Mouse (Mus musculus) right cerebral cortex, postnatal 36 days (tissue): ENCODE measurements around the gene St14.
"Not testable (repeated sequence)": the region's sequence is repeated elsewhere in the genome, so short reads cannot be mapped to it uniquely, and the experiment has no call there.

ENCODE experiments used
- DNase-seq, 2 experiments: peaks; one replicate each; pipeline ENCODE4 v3.0.0; 2022; ENCODE audit warnings: low spot score in 2 of 2, mixed read lengths in 1 of 2

St14 gene

GRCm38 (mm10) chr9:31131205-31131968 is at the start of gene St14:
Gene St14 (minus strand): TSS chr9:31131853.
- DNase-seq, result no peak

- no peak for DNase-seq
These were observed 46.0 kb upstream of the St14 start for GRCm38 (mm10) chr9:31177692-31178091.

- DNase-seq, result peak; percentile 76 to 82
These were observed 44.9 kb upstream of the St14 start for GRCm38 (mm10) chr9:31176379-31177130.

- peak in 1 of 2 experiments; percentile 47 for DNase-seq
These were observed 44.3 kb upstream of the St14 start for GRCm38 (mm10) chr9:31175978-31176377.

GRCm38 (mm10) chr9:31175346-31175745 is 43.7 kb upstream of the St14 start:
- DNase-seq, result no peak

- no peak for DNase-seq
These were observed 36.9 kb upstream of the St14 start for GRCm38 (mm10) chr9:31168356-31169093.

- no peak for DNase-seq
These were observed 35.7 kb upstream of the St14 start for GRCm38 (mm10) chr9:31167305-31167704.

- DNase-seq, result not testable (repeated sequence)
These were observed 33.9 kb upstream of the St14 start for GRCm38 (mm10) chr9:31165505-31165904.

GRCm38 (mm10) chr9:31163327-31163726 is 31.7 kb upstream of the St14 start:
- no peak for DNase-seq

- no peak for DNase-seq
These were observed 31.3 kb upstream of the St14 start for GRCm38 (mm10) chr9:31162911-31163310.

GRCm38 (mm10) chr9:31159910-31160309 is 28.3 kb upstream of the St14 start:
- DNase-seq, result no peak

- no peak for DNase-seq
These were observed 24.9 kb upstream of the St14 start for GRCm38 (mm10) chr9:31156594-31156993.

- DNase-seq, result no peak
These were observed 19.4 kb upstream of the St14 start for GRCm38 (mm10) chr9:31151050-31151449.

- DNase-seq, result no peak
These were observed 16.5 kb upstream of the St14 start for GRCm38 (mm10) chr9:31148135-31148534.

- DNase-seq, result no peak
These were observed 13.7 kb upstream of the St14 start for GRCm38 (mm10) chr9:31145272-31145925.

GRCm38 (mm10) chr9:31142924-31143323 is 11.3 kb upstream of the St14 start:
- no peak for DNase-seq

GRCm38 (mm10) chr9:31133131-31133530 is 1.5 kb upstream of the St14 start:
- no peak for DNase-seq

- no peak for DNase-seq
These were observed 1.1 kb downstream of the St14 start for GRCm38 (mm10) chr9:31130357-31131204.

- DNase-seq, result no peak
These were observed 1.7 kb downstream of the St14 start for GRCm38 (mm10) chr9:31129956-31130355.

- no peak for DNase-seq
These were observed 3.7 kb downstream of the St14 start for GRCm38 (mm10) chr9:31127876-31128465.
